Mouse (Mus musculus): ENCODE results near the gene Ncs1. TPM values are rescaled to one million over a fixed set of nuclear protein-coding genes. Genes with fewer than 3 reads are reported as not detected.

Ncs1 gene
- polyA plus RNA-seq, 1 experiment from 2014 or later: 22.3 TPM

GRCm38 (mm10) chr2:31263746-31264378 is 18.2 kb downstream of the Ncs1 start:
- no peak; the same call in 1 of the 2 replicates for ATAC-seq (ENCODE audit: insufficient read depth, low FRiP score, low read depth)
- Histone ChIP-seq H3K9ac (no peak overlapping the region), H3K27ac (peak overlapping the region; percentile 67), H3K27me3 (replicated peaks) (no peaks in the 10 kb centered on the region), H3K9me3 (no peaks in the 10 kb centered on the region), H3K36me3 (no peaks in the 10 kb centered on the region), H3K4me2 (no peak overlapping the region), H3K4me1 (peaks cover 46% of the 10 kb centered on the region), H3K4me3 (replicated peaks) (no peak overlapping the region)
- 31% methylated on average over 10 of the region's 10 CpGs for WGBS

- H3K4me1 ChIP-seq: peaks cover 36% of the 10 kb centered on the region
- H3K4me2 ChIP-seq: no peak overlapping the region
- no peak overlapping the region for H3K4me3 ChIP-seq (replicated peaks)
- 54% methylated on average over 6 of the region's 6 CpGs for WGBS
- no peak overlapping the region for H3K27ac ChIP-seq
- ATAC-seq (ENCODE audit: insufficient read depth, low FRiP score, low read depth): no peak
- no peaks in the 10 kb centered on the region for H3K9me3 ChIP-seq
- no peak overlapping the region for H3K9ac ChIP-seq
- no peaks in the 10 kb centered on the region for H3K36me3 ChIP-seq
- H3K27me3 ChIP-seq (replicated peaks): no peaks in the 10 kb centered on the region
Observed at GRCm38 (mm10) chr2:31267447-31267846, 21.8 kb downstream of the Ncs1 start.

GRCm38 (mm10) chr2:31268631-31269030 is 23.0 kb downstream of the Ncs1 start:
- Histone ChIP-seq H3K36me3 (no peaks in the 10 kb centered on the region), H3K27ac (no peak overlapping the region), H3K27me3 (replicated peaks) (no peaks in the 10 kb centered on the region), H3K9ac (no peak overlapping the region), H3K9me3 (no peaks in the 10 kb centered on the region), H3K4me3 (replicated peaks) (no peak overlapping the region), H3K4me1 (peaks cover 24% of the 10 kb centered on the region), H3K4me2 (no peak overlapping the region)
- ATAC-seq (ENCODE audit: insufficient read depth, low FRiP score, low read depth): no peak
- WGBS: 55% methylated on average over 5 of the region's 5 CpGs

- H3K4me3 ChIP-seq (replicated peaks): no peak overlapping the region
- no peak overlapping the region for H3K9ac ChIP-seq
- no peak overlapping the region for H3K27ac ChIP-seq
- 91% methylated on average over 6 of the region's 6 CpGs for WGBS
- no peaks in the 10 kb centered on the region for H3K36me3 ChIP-seq
- peaks cover 18% of the 10 kb centered on the region for H3K4me1 ChIP-seq
- ATAC-seq (ENCODE audit: insufficient read depth, low FRiP score, low read depth): no peak
- H3K9me3 ChIP-seq: no peaks in the 10 kb centered on the region
- H3K27me3 ChIP-seq (replicated peaks): no peaks in the 10 kb centered on the region
- no peak overlapping the region for H3K4me2 ChIP-seq
Observed at GRCm38 (mm10) chr2:31269188-31269587, 23.6 kb downstream of the Ncs1 start.

GRCm38 (mm10) chr2:31269847-31270246 is 24.2 kb downstream of the Ncs1 start:
- no peaks in the 10 kb centered on the region for H3K27me3 ChIP-seq (replicated peaks)
- no peak for ATAC-seq (ENCODE audit: insufficient read depth, low FRiP score, low read depth)
- no peak overlapping the region for H3K4me2 ChIP-seq
- H3K9ac ChIP-seq: no peak overlapping the region
- no peaks in the 10 kb centered on the region for H3K9me3 ChIP-seq
- H3K4me3 ChIP-seq (replicated peaks): no peak overlapping the region
- peaks cover 12% of the 10 kb centered on the region for H3K4me1 ChIP-seq
- 93% methylated on average over 10 of the region's 10 CpGs for WGBS
- no peaks in the 10 kb centered on the region for H3K36me3 ChIP-seq
- no peak overlapping the region for H3K27ac ChIP-seq

- WGBS: 89% methylated on average over 8 of the region's 8 CpGs
- no peak overlapping the region for H3K4me3 ChIP-seq (replicated peaks)
- H3K27me3 ChIP-seq (replicated peaks): no peaks in the 10 kb centered on the region
- 0 out of 2 replicates have a peak, but pooled peaks cover 6% of the 10 kb centered on the region for H3K4me1 ChIP-seq
- H3K9ac ChIP-seq: no peak overlapping the region
- H3K27ac ChIP-seq: no peak overlapping the region
- H3K36me3 ChIP-seq: no peaks in the 10 kb centered on the region
- H3K4me2 ChIP-seq: no peak overlapping the region
- H3K9me3 ChIP-seq: no peaks in the 10 kb centered on the region
- no peak for ATAC-seq (ENCODE audit: insufficient read depth, low FRiP score, low read depth)
Observed at GRCm38 (mm10) chr2:31270470-31270869, 24.8 kb downstream of the Ncs1 start.

- 96% methylated on average over 1 of the region's 1 CpGs for WGBS
- H3K27ac ChIP-seq: no peak overlapping the region
- H3K9ac ChIP-seq: no peak overlapping the region
- no peaks in the 10 kb centered on the region for H3K27me3 ChIP-seq (replicated peaks)
- ATAC-seq (ENCODE audit: insufficient read depth, low FRiP score, low read depth): no peak
- H3K4me2 ChIP-seq: no peak overlapping the region
- H3K9me3 ChIP-seq: no peaks in the 10 kb centered on the region
- H3K4me1 ChIP-seq: 0 out of 2 replicates have a peak, but pooled peaks cover 6% of the 10 kb centered on the region
- no peaks in the 10 kb centered on the region for H3K36me3 ChIP-seq
- no peak overlapping the region for H3K4me3 ChIP-seq (replicated peaks)
Observed at GRCm38 (mm10) chr2:31271071-31271470, 25.4 kb downstream of the Ncs1 start.

GRCm38 (mm10) chr2:31274993-31275392 is 29.4 kb downstream of the Ncs1 start:
- H3K4me2 ChIP-seq: no peak overlapping the region
- no peak overlapping the region for H3K4me3 ChIP-seq (replicated peaks)
- WGBS: 86% methylated on average over 6 of the region's 6 CpGs
- H3K27ac ChIP-seq: no peak overlapping the region
- no peaks in the 10 kb centered on the region for H3K36me3 ChIP-seq
- H3K4me1 ChIP-seq: no peaks in the 10 kb centered on the region
- ATAC-seq (ENCODE audit: insufficient read depth, low FRiP score, low read depth): no peak
- H3K27me3 ChIP-seq (replicated peaks): no peaks in the 10 kb centered on the region
- no peak overlapping the region for H3K9ac ChIP-seq
- no peaks in the 10 kb centered on the region for H3K9me3 ChIP-seq

- WGBS: 63% methylated on average over 6 of the region's 6 CpGs
- Histone ChIP-seq H3K27me3 (replicated peaks) (no peaks in the 10 kb centered on the region), H3K4me2 (no peak overlapping the region), H3K9me3 (no peaks in the 10 kb centered on the region), H3K4me1 (no peaks in the 10 kb centered on the region), H3K36me3 (peaks cover 4% of the 10 kb centered on the region; the same call in 1 of the 2 replicates), H3K27ac (no peak overlapping the region), H3K9ac (no peak overlapping the region), H3K4me3 (replicated peaks) (no peak overlapping the region)
- no peak for ATAC-seq (ENCODE audit: insufficient read depth, low FRiP score, low read depth)
Observed at GRCm38 (mm10) chr2:31277810-31278209, 32.2 kb downstream of the Ncs1 start.

- Histone ChIP-seq H3K9ac (no peak overlapping the region), H3K4me2 (no peak overlapping the region), H3K27me3 (replicated peaks) (no peaks in the 10 kb centered on the region), H3K4me3 (replicated peaks) (no peak overlapping the region), H3K4me1 (no peaks in the 10 kb centered on the region), H3K27ac (no peak overlapping the region), H3K9me3 (no peaks in the 10 kb centered on the region), H3K36me3 (peaks cover 4% of the 10 kb centered on the region; the same call in 1 of the 2 replicates)
- 72% methylated on average over 5 of the region's 5 CpGs for WGBS
- no peak for ATAC-seq (ENCODE audit: insufficient read depth, low FRiP score, low read depth)
Observed at GRCm38 (mm10) chr2:31278483-31278882, 32.9 kb downstream of the Ncs1 start.

GRCm38 (mm10) chr2:31281138-31281537 is 35.5 kb downstream of the Ncs1 start:
- 87% methylated on average over 8 of the region's 8 CpGs for WGBS
- H3K4me2 ChIP-seq: no peak overlapping the region
- no peak overlapping the region for H3K27ac ChIP-seq
- no peak for ATAC-seq (ENCODE audit: insufficient read depth, low FRiP score, low read depth)
- H3K36me3 ChIP-seq: peaks cover 10% of the 10 kb centered on the region
- H3K9me3 ChIP-seq: no peaks in the 10 kb centered on the region
- no peaks in the 10 kb centered on the region for H3K27me3 ChIP-seq (replicated peaks)
- no peak overlapping the region for H3K9ac ChIP-seq
- no peak overlapping the region for H3K4me3 ChIP-seq (replicated peaks)
- no peaks in the 10 kb centered on the region for H3K4me1 ChIP-seq

- Histone ChIP-seq H3K9me3 (no peaks in the 10 kb centered on the region), H3K4me3 (replicated peaks) (no peak overlapping the region), H3K9ac (no peak overlapping the region), H3K4me1 (no peaks in the 10 kb centered on the region), H3K4me2 (no peak overlapping the region), H3K27ac (no peak overlapping the region), H3K36me3 (peaks cover 11% of the 10 kb centered on the region), H3K27me3 (replicated peaks) (no peaks in the 10 kb centered on the region)
- ATAC-seq (ENCODE audit: insufficient read depth, low FRiP score, low read depth): no peak
- 60% methylated on average over 7 of the region's 7 CpGs for WGBS
Observed at GRCm38 (mm10) chr2:31282266-31282665, 36.6 kb downstream of the Ncs1 start.

GRCm38 (mm10) chr2:31282880-31283279 is 37.3 kb downstream of the Ncs1 start:
- Histone ChIP-seq H3K27me3 (replicated peaks) (no peaks in the 10 kb centered on the region), H3K27ac (no peak overlapping the region), H3K9me3 (no peaks in the 10 kb centered on the region), H3K4me2 (no peak overlapping the region), H3K36me3 (peaks cover 13% of the 10 kb centered on the region), H3K4me3 (replicated peaks) (no peak overlapping the region), H3K9ac (no peak overlapping the region), H3K4me1 (no peaks in the 10 kb centered on the region)
- 93% methylated on average over 12 of the region's 12 CpGs for WGBS
- ATAC-seq (ENCODE audit: insufficient read depth, low FRiP score, low read depth): no peak

Data from stomach, embryonic 15.5 days (tissue).